Mouse (Mus musculus): ENCODE data around the gene Milr1. TPM values are rescaled to one million over a fixed set of nuclear protein-coding genes. Genes with fewer than 3 reads are reported as not detected.

Gene Milr1
- polyA plus RNA-seq (2012; rRNA removed): 0.41 and 0.56 TPM in 2 replicates

DNA sequence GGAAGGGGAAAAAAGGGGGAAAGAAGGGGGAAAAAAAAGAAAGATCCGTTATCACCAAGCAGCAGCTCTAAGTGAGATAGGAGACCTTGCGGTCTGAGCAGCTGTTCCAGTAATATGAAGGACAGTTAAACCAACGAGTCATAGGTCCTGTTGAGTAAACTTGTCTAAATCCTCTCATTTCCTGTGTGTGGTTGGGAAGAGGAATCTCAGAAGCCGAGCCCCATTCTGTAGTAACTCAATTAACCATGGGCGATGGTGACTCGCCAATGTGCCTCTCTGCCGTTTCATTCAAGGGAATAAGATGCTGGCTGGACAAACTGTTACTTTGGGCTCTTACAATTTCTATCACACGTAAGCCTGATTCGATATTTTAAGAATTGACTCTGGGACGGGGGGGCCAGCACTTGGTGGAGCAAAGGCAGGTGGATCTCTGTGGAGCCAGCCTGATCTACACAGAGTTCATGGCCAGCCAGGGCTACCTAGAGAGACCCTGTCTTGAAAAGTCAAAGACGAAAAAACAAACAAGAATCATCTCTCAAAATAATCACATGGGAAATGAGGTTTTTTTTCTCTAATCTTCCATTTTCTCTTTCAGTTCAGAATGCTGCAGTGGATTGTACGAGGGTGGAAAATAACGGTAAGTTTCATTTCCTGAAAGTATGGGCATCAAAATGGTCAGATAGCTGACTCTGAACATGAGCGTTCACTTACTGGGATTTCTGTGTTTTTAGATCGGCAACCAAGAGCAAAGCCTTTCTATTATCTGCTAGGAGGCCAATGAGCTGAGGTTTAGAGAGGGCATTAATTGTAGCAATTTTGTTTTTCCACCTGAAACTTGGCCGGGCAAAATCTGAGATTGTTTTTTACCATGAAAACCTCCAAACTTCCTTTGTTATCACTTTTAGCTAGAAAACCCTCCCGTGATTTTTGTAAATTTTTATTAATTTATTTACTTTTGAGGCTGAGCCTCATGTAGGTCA lies at the start of gene Milr1:
Gene Milr1 (plus strand): TSS at position 188 of the 980 bp plus-strand sequence.

DNA sequence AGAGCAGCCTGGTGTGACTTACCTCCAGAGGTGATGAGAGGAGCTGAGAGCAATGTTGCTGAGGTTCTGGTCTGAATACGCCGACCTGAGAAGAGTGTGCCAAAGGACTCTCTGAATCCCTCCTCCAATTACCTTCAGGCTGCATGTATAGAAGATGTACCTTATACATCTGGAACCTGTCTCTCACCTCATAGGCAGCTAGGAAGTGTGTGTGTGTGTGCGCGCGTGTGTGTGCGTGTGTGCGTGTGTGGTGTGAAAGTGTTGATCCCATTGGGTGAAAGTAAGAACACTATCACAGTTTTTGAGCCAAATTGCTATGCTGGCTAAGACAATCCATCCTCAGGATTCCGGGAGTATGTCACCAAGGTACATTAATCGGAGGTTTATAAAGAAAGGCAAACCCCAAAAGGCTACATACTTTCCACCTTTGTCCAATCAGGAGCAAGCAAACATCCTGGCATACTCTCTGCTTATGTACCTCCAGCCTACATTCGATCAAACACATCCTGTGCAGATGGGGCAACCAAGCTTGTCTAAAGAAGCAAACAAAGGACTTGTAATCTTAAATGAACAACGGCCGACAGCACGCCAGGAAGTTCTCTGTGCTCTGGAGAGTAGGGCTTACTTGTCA lies 790 bp upstream of the Milr1 start, which contains the start of gene Pecam1:
Gene Pecam1 (minus strand): TSS at position 508 of the 631 bp plus-strand sequence.

DNA sequence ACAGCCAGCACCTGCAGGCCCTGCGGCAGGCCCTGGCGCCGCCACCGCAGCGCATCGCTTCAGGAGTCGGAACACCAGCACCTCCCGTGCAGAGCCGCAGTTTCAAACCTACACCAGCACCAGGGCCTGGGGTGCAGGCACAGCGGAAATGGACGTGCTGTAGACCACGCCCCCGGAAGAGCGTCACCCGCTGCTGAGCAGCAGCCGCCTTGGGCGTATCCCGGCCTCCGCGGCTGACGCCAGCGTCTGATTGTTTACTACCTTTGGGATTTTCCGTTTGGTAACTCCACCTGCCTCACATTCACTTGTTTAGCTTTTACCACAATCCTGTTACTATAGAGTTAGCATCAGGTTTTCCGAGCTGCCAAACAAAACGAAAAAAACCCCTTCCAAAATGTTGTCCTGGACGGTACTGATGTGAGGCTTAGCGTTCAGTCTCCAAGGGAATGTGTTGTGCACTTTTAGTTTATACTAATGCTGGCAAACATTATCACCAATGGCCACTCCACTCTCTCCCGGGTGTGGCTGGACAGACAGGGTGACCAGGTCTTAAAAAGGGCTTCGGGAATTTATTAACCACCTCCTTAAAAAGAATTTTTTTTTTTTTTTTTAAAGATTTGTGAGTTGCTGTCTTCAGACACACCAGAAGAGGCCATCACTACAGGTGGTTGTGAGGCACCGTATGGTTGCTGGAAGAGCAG lies 28.5 kb downstream of the Milr1 start, which contains the start of gene Polg2:
Gene Polg2 (minus strand): TSS at position 150 of the 701 bp plus-strand sequence.

DNA sequence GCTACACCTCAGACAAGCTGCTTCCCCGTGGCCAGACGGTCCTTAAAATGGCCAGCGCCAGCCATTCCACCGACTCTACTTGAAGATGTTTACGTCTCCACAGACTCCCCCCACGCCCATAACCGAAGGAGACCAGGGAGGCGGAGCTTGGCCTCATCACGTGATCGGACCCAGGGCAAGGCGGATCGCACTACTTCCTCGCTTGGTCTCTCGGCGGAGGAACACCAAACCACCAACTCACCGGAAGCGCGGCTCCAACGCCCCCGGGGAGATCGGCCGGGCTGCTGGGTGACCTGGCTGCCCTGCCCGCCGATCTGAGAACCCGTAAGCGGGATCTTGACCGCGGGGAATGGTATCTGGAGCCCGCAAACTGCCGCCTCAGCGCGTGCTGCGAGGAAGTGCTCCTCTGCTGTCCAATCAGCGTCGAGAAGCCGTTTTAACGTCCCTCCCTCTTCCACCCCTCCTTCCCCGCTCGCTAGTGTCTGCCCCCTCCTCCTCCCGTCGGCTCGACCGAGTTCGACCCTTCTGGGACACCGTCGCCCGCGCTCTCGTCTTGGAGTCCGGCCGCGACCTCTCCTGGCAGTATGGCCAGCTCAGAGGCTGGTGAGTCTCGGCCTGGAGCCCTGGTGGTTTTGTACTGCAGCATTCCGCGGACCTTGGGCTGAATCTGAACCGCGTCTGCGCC lies 37.9 kb downstream of the Milr1 start, which contains the start of the genes Ddx5 and Cep95:
Gene Ddx5 (minus strand): TSS at position 411 of the 685 bp plus-strand sequence.
Gene Cep95 (plus strand): TSS at position 478 of the 685 bp plus-strand sequence.

Other genes starting within 250 kb of the Milr1 start
- 35.7 and 36.3 TPM in 2 replicates for gene Tex2, start 137.8 kb upstream of the Milr1 start, polyA plus RNA-seq (2012; rRNA removed)
- 14.7 and 17.4 TPM in 2 replicates for gene Pecam1, start 598 bp upstream of the Milr1 start, polyA plus RNA-seq (2012; rRNA removed)
- 10.6 TPM in 2 replicates for gene Polg2, start 28.3 kb downstream of the Milr1 start, polyA plus RNA-seq (2012; rRNA removed)
- gene Ddx5, start 38.0 kb downstream of the Milr1 start, polyA plus RNA-seq (2012; rRNA removed): 481 and 520 TPM in 2 replicates
- 22.0 and 23.0 TPM in 2 replicates for gene Cep95, start 38.0 kb downstream of the Milr1 start, polyA plus RNA-seq (2012; rRNA removed)
- 19.3 and 21.7 TPM in 2 replicates for gene Smurf2, start 169.5 kb downstream of the Milr1 start, polyA plus RNA-seq (2012; rRNA removed)
- 92.4 and 102 TPM in 2 replicates for gene Kpna2, start 248.3 kb downstream of the Milr1 start, polyA plus RNA-seq (2012; rRNA removed)

All from central nervous system, embryonic 18 days (tissue).